Mouse (Mus musculus) cortical plate, adult 2 months (tissue): ENCODE data around the gene Pgm5.

Experiments used
- CTCF ChIP-seq: fragments of 200-500 bp; IDR thresholded peaks from 2 replicates; pipeline ENCODE4 v1.5.1; 2011; ENCODE audit warnings: mild to moderate bottlenecking, control low read depth, low read length; ENCODE audit not compliant: insufficient read depth; ENCODE audit errors: extremely low read depth
- POLR2A ChIP-seq: fragments of 200-500 bp; IDR thresholded peaks from 2 replicates; pipeline ENCODE4 v1.6.1; 2011; ENCODE audit warnings: mild to moderate bottlenecking, low read length, control low read depth; ENCODE audit not compliant: insufficient read depth; ENCODE audit errors: extremely low read depth

GRCm38 (mm10) chr19:24767401-24767800 is 94.3 kb downstream of the Pgm5 start:
- TF ChIP-seq CTCF = no peak
- TF ChIP-seq POLR2A = no peak
